Mouse (Mus musculus) common myeloid progenitor, adult 5-6 weeks (primary cell): ENCODE measurements around the gene Med19. TPM values are rescaled to one million over a fixed set of nuclear protein-coding genes. Genes with fewer than 3 reads are reported as not detected.

Experiments used
- total RNA-seq: library from RNA; stranded (forward); fragments of 200-1000, 187-1606 nt; gene quantifications from 2 replicates; pipeline ENCODE4 v1.2.3, GENCODE M21; 2017

Med19 gene
- total RNA-seq, 1 experiment from 2014 or later, result 39.2 TPM

Other genes starting within 250 kb of the Med19 start
- 50.3 and 86.0 TPM in 2 replicates for gene Tfpi, start 201.6 kb upstream of the Med19 start, total RNA-seq
- gene Ctnnd1, start 27.6 kb upstream of the Med19 start, total RNA-seq, result 28.7 and 29.9 TPM in 2 replicates
- 0.05 TPM in 1 of 2 replicates, not detected in the other for gene Btbd18, start 19.3 kb upstream of the Med19 start, total RNA-seq
- 74.6 and 105 TPM in 2 replicates for gene Selenoh, start 7.6 kb upstream of the Med19 start, total RNA-seq
- 6.6 TPM in 1 of 2 replicates, not detected in the other for gene Gm28635, start 361 bp upstream of the Med19 start, total RNA-seq
- 44.1 and 55.1 TPM in 2 replicates for gene Tmx2, start 738 bp downstream of the Med19 start, total RNA-seq
- gene Zdhhc5, start 36.8 kb downstream of the Med19 start, total RNA-seq, result 28.9 and 37.0 TPM in 2 replicates
- gene Clp1, start 48.9 kb downstream of the Med19 start, total RNA-seq, result 32.5 and 33.7 TPM in 2 replicates
- gene Ypel4, start 55.7 kb downstream of the Med19 start, total RNA-seq, result 0.27 and 1.5 TPM in 2 replicates
- 2.8 TPM in 1 of 2 replicates, not detected in the other for gene Gm19426, start 65.3 kb downstream of the Med19 start, total RNA-seq
- gene Serping1, start 97.0 kb downstream of the Med19 start, total RNA-seq, result not detected in 2 replicates
- 20.6 and 24.7 TPM in 2 replicates for gene Ube2l6, start 120.4 kb downstream of the Med19 start, total RNA-seq
- not detected in 2 replicates for gene Smtnl1, start 144.2 kb downstream of the Med19 start, total RNA-seq
- gene Timm10, start 148.6 kb downstream of the Med19 start, total RNA-seq, result 43.7 and 48.9 TPM in 2 replicates
- 21.0 and 23.4 TPM in 2 replicates for gene Slc43a1, start 160.4 kb downstream of the Med19 start, total RNA-seq
- gene Rtn4rl2, start 208.3 kb downstream of the Med19 start, total RNA-seq, result not detected in 2 replicates